Mouse (Mus musculus): ENCODE results near the gene Nsun6.

DNA sequence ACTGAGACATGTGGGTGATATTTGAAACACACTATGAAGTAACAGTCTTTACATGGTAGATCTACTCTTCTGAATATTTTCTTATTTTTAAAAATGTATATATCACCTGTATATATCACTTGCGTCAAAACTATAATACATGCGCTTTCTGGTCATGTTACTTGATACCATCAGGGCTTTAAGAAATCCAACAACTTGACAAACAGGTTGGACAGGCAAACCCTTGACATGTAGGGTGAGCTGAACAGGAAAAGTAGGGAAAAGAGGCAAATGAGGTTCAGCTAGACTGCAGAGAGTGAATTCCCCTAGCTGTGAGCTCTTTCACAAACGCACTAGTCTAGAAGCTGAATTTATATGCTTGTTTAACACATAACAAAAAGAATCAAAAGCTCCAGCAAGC, 28.1 kb downstream of the Nsun6 start:
- no peak for TF ChIP-seq CTCF (IDR thresholded peaks at IDR 0.05; ENCODE audit: control insufficient read depth, insufficient read depth, low read length)
- no peak for TF ChIP-seq POLR2A (IDR thresholded peaks at IDR 0.05; ENCODE audit: borderline replicate concordance, control insufficient read depth, low read depth, low read length)

Measured in bone marrow, adult 2 months (tissue).